Mouse (Mus musculus) thymus, postnatal 36 days (tissue): ENCODE data around the gene Slc5a10.

ENCODE experiments used
- DNase-seq, 2 experiments: peaks; one replicate each; pipeline ENCODE4 v3.0.0; 2022; ENCODE audit warnings: mixed read lengths in 2 of 2

Gene Slc5a10

GRCm38 (mm10) chr11:61702494-61702893 is 18.1 kb downstream of the Slc5a10 start:
- DNase-seq, result no peak

GRCm38 (mm10) chr11:61701696-61702095 is 18.9 kb downstream of the Slc5a10 start:
- no peak for DNase-seq

DNA sequence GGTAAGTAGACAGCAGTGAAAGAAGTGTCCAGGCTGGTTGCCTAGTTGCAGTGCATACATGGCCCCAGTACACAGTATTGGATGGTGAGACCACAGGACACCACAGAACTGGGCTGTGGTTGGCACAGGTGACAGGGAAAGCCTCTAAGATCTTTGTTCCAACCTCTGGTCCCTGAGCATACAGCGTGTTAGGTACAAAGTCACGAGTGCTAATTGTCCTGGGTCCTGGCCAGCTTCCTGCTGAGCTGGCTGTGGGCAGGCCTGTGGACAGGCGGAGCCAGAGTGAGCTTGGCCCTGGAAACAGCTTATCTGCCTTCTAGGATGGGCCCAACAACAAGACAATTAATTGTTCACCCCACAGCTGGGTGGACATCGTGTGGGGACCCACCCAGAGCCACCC is 20.7 kb downstream of the Slc5a10 start:
- DNase-seq, result no peak

GRCm38 (mm10) chr11:61699460-61699859 is 21.2 kb downstream of the Slc5a10 start:
- no peak for DNase-seq

- no peak for DNase-seq
Observed at GRCm38 (mm10) chr11:61698852-61699251, 21.8 kb downstream of the Slc5a10 start.

DNA sequence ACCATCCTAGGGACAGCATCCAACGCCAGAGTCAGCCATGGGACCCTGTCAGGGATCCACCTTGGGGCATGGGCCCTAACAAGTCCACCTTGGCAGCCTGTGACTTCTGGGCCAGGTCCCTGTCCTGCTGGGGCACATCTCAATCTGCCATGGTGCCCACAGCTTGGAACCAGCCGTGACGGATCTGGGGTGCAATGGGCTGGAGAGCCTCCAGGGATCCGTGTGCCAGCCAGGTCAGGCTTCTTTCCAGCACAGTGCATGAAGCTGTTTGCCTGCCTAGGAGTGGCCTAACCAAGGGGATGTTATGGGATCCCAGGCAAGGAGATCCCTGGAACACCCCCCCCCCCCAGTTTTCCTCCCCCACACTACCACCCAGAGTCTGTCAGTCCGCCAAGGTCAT is 27.6 kb downstream of the Slc5a10 start:
- no peak for DNase-seq

DNA sequence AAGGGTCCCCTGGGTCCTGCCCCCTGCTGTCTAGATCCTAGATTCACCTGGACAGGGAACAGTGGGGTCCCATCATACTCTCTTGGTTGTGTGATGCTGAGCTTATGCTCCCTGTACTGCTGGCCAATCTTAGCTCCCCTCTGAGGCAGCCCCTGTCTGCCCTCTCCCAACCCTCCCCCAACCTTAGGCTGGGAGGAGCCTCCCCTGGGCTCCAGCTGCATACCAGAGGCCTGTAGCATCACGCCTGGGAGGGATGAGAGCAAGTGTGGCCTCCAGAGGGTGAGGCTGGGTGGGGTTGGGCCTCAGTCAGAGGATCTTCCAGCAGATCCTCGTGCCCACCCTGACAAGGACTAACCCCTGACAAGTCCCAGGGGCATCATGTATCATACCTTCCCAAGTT is 33.0 kb downstream of the Slc5a10 start:
- DNase-seq, result no peak

DNA sequence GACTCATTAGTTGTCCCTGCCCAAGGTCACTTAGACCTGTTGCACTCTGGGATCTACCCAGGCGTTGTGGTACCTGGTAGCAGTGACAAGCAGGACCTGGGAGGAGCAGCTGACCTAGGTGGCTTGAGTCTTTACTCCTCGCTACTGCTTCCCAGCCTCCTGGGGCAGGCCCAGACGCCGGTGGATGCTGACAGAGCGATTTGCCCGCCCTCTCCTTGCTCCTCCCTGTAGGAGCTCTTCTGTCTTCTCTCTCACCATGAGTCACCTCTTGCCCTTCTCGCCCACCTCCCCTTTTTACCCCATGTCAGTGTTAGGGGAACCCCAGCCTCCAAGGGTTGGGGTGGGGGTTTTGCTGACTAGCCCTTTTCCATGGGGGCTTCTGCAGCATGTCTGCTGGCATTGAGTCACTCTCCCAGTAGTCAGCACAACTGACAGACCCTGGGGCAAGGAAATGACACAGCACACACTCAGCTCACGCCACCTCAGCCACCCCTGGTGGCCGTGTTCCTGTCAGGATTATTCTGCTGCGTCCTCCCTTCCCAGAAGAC is 33.6 kb downstream of the Slc5a10 start:
- no peak for DNase-seq

DNA sequence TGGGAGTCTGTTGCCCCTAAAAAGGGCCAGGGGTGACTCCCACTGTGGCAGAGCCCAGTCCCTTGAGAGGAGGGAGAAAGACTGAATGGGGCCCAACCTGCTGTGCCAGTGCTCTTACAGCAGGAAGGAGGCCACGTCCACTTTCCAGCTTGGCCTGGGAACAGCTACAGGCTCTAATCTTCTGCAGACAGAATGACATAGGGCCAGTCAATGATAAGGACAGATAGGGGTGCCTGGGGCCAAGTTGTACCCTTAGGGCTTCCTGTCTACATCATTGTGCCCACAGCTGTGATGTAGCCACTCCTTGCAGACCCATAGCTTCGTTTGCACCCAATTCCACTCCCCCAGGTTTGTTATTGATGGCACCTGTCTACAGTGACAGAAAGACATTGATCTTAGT is 34.5 kb downstream of the Slc5a10 start:
- DNase-seq, result no peak

- no peak for DNase-seq
Observed at GRCm38 (mm10) chr11:61685119-61685725, 35.4 kb downstream of the Slc5a10 start.

DNA sequence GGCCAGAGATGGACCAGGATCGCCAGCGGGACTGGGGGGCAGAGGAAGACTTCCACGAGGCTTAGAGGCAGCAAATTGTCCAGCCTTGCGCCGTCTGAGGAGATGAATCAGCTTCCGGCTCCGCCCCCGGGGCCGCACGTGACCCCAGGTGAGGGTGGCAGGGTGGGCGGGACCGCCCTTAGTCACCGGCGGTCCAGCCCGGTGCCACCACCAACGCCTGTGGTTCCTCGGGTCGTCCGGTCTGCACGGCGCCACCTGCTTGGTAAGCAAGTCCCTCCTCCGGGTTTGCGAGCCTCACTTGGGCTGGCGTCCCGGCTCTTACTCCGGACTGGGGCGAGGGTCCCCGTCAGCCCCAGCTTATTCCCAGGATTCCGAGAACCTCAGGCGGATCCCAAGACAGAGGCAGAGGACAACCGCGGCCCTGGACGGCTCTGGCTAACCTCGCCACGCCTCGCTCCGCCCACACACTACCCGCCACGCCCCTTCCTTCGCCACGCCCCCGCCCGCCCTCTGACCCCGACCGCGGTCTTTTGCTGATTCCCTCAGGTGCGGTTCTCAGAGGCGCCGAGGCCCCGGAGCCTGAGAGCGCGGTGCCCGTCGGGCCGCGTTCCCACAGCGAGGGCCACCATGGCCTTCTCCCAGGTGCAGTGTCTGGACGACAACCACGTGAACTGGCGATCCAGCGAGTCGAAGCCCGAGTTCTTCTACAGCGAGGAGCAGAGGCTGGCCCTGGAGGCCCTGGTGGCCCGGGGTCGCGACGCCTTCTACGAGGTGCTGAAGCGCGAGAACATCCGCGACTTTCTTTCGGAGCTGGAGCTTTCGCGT is 36.5 kb downstream of the Slc5a10 start, which contains the start of gene Fam83g:
Gene Fam83g, plus strand, starts transcription at position 185 of the 825 bp plus-strand sequence.
- DNase-seq, result peak; percentile 72 to 79

- DNase-seq, result no peak
Observed at GRCm38 (mm10) chr11:61679091-61679866, 41.3 kb downstream of the Slc5a10 start.

GRCm38 (mm10) chr11:61677709-61678108 is 42.9 kb downstream of the Slc5a10 start:
- no peak for DNase-seq

GRCm38 (mm10) chr11:61676216-61676854 is 44.3 kb downstream of the Slc5a10 start:
- no peak for DNase-seq

DNA sequence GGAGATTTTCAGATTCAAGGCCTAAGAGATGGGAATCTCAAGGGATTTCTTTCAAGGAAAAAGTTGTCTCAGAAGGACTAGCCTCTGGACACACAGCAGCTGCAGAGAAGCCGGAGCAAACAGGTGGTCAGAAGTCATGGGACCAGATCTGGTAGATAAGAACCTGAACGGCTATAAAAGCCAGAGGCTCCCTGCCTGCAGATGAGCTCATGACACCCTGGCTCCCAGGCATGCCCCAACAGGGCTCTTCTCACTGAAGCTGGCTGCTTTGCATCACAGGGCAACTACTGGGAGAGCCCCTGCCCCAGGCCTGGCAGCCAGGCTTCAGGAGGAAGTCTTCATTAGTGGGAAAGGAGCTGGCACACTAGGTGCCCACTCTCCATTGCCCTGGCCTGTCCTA is 45.3 kb downstream of the Slc5a10 start:
- DNase-seq, result no peak

- no peak for DNase-seq
Observed at GRCm38 (mm10) chr11:61674839-61675159, 45.8 kb downstream of the Slc5a10 start.

DNA sequence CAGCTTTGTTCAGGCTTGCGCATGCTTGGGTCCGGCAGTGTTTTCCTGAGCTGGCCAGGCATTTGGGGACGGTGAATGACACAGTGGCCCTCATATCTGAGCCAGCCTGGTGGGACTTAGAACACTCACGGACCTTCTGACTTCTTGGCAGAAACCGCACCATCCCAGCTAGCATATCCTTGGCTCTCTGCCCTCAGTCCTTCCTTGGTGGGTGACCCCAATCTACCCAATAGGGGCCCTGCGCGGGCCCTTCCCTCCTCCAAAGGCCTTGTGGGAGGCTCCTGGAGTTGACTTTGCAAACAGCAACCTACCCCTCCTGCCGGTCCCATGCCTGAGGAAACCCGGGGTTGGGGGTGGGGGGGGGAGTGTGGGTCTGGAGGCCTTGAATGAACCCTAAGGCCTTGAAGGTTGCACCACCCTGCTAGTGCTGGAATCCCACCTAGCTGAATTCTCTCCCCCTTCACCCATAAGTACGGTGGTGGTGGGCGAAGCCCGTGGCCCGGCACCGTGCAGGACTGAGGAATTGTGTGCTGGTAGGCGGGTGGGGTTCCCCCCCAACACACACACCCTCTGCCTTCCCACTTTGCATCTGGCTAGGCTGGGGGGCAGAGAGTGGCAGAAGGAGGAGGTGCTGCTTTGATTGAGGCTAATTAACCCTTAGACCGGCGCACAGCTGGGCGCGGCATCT is 46.3 kb downstream of the Slc5a10 start:
- DNase-seq, result no peak

DNA sequence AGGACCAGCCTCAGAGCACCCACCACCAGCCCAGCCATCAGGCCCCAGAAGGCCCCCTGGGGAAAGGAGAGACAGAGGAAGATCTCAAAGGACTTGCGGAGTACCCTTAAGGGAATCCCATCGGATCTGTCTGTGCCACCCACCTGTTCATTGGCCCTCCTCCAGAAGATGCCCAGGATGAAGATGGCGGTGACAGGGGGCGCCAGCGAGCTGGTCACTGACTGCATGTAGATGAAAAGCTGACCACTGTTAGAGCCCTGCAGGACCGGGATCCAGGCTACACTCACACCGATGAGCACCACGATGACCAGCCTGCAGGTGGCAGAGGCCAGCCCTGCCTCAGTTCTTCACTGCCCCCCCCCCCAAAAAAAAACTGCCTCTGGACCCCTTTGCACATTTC is 46.9 kb downstream of the Slc5a10 start:
- DNase-seq, result peak in 1 of 2 experiments; percentile 29

DNA sequence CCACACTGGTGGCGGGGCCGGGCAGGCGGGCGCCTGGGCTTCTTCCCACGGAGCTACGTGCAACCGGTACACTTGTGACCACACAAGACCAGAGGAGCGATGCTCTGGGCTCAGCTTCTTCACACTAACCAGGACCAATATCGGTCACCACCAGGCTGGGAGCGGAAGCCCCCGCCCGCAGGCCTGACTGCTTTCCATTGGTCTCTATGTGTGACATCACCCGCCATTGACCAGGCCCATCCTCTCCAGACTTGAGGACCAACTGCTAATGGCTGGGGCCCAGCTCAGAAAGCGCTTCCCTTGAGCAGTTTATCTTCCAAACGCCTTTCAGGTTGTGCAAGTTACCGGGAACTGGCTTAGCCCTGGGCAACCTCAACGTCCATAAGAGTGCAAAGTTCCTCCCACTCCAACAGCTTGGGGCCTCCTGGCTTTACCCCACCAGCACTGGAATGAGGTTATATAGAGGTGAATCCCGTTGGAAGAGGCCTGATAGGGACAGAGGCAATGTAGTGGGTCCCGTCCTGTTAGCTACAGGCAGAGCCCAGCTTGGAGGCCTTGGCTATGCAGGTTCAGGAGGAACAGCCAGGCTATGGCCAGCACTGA is 48.7 kb downstream of the Slc5a10 start:
- DNase-seq, result no peak

DNA sequence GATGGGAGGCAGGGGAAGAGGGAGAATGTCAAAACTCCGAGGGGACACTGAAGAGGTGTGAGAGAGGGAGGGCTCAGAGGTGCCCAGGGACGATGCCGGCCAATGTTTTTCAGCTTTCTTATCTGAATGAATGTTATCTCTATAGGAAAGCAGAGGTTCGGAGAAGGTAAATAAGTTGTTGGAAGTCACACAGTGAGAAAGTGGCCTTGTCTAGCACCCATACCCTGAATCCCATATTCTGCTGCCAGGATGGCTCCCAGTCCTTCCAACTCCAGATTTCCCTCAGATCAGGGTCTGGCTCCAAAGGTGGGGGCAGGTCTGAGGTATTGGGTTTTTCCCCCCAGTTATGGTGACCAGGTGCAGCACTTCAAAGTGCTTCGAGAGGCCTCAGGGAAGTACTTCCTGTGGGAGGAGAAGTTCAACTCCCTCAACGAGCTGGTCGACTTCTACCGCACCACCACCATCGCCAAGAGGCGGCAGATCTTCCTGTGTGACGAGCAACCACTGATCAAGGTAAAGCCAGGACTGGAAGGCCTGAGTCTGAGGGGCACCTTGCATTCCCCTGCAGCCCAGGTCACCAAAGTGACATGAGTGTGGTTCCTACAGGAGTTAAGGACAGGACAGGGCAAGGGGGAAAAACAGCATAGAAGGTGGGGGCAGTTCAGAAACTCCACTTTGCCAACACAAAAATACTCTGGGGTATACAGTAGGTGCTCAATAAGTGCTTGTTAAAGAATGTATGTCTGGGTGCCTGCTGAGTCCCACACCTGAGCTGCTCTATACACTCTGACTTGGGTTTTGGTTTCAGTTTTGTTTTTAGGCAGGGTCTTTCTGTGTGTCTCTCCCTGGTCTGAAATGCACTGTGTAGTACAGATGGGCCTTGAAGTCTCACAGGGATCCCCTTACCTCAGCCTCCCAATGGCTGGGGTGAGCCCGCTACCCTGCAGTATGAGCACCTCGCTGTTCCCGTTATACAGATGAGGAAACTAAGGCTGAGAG is 50.8 kb downstream of the Slc5a10 start:
- peak; percentile 45 to 65 for DNase-seq

DNA sequence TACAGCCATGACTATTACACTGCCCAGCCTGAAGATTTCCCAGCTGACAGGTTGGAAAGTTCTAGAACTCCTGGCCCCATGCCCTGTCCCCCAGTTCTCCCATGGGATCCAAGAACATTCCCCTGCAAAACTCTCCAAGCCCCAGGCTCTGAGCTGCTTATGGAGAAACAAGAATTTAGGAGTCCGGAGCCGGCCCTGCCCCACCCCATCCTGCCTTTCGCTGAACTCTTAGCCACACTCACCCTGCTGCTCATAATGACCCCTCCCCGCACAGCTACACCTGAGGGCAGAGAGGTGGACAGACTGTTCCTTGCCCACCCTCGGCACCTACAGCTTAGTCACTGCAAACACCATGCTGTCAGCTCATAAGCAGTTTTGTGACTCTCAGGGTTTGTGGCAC is 52.8 kb downstream of the Slc5a10 start:
- no peak for DNase-seq
